Mouse (Mus musculus): ENCODE results near the gene Zfhx2.

DNA sequence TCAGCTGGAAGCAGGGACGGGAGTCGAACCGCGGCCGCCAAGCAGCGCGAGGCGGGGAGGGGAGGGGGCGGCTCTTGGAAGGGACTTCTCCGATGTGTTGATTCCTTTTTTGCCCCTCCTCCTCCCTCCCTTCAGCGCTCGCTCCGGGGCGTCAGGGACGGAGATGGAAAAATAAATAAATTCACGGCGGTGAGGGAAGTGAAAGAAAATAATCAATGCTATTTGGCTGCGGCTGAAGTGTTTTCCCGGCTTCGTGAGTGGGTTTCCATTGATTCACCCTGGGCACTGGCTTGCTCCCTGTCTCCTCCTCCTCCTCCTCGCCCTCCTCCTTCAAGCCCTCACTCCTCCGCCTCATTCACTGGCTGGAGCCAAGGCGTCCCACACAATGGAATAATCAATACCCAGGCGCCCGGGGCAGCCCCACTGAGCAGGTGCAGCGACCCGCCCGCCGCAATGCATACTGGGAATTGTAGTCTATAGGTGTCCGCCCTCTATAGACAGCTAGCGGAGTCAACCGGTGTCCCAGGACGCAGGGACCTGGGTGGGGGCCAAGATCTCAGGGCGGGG, at the start of gene Zfhx2:
- TF ChIP-seq CTCF (IDR thresholded peaks at IDR 0.05; ENCODE audit: control insufficient read depth, insufficient read depth, insufficient read length) (no peak), MYOG (IDR thresholded peaks at IDR 0.05; ENCODE audit: control insufficient read depth, extremely low read depth, insufficient read length) (no peak), MAX (IDR thresholded peaks at IDR 0.05) (peak; percentile 40), USF1 (IDR thresholded peaks at IDR 0.05; ENCODE audit: low read depth) (no peak), CEBPB (IDR thresholded peaks at IDR 0.05; ENCODE audit: low read depth) (no peak), MYOD1 (IDR thresholded peaks at IDR 0.05; ENCODE audit: control insufficient read depth, insufficient read length, low read depth) (peak; percentile 24), FOSL1 (IDR thresholded peaks at IDR 0.05; ENCODE audit: insufficient read depth, low read length, poor library complexity, severe bottlenecking) (no peak)
